Mouse (Mus musculus): ENCODE results near the gene Gchfr. TPM values are rescaled to one million over a fixed set of nuclear protein-coding genes. Genes with fewer than 3 reads are reported as not detected.

Gene Gchfr
- total RNA-seq, 2 experiments from 2014 or later, result 13.1 to 14.1 TPM

DNA sequence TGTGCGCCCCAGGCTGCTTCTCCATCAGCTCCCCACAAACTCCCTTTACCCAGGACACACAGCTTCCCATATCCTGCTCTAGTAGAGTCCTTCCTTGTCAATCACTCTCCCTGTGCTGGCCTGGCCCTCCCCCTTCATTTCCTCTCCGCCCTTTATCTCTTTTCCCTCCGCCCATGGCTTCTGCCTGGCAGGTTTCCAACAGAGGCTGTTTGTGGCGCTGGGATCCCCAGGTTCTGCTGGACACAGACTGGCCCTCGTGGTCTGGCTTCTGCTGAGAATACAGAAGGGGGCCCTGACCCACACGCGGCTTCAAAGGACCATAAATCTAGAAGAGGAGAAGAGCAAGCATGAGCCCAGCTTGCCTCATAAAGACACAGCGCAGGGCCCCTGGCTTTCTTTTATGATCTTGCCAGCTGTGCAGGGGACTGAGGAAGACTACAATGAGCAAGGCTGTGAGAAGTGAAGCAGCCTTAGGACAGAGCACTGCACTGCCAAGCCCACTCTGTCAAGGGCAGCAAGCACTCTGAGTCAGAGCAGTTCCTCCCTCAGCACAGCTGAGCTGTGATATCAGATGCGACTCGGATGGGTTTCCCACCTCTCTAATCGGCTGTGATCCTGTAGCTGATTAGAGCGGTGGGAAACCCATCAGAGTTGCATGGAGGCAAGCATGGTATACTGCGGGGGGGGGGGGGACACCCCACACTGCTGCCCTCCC is 5.4 kb downstream of the Gchfr start:
- peak; percentile 83 to 85 for DNase-seq

DNA sequence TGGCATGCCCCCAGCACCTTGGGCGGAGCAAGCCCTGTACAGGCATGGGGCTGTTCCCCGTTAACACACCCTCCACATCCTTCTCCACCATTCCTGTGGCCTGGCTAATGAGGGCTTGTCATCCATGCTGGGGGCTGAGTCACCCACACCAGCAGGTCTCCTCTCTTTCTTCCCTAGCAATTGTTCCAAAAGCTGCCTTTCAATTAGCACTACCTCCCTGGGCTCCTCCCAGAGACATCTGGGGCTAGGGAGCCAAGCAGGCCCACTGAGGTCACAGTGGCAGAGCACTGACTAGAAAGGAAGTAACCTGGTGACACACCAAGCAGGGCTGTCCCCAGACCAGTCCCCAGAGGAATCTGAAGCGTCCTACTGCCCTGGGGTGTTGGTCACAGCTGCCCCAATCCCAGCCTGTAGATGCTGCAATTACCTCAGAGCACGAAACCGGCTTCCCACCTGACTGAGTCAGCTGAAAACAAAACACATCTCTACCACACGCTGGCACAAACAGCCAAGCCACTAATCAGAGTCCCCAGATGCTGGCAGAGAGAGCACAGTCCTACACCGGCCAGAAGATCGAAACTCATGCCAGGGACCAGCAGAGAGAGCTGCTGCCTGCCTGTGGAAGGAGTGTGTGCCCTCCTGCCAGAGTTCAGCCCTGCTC is 6.5 kb downstream of the Gchfr start, which contains the start of gene Gm14137:
Gm14137 (plus strand) TSS at position 519 of the 661 bp plus-strand sequence.
- DNase-seq, result peak in 1 of 2 experiments; percentile 28

DNA sequence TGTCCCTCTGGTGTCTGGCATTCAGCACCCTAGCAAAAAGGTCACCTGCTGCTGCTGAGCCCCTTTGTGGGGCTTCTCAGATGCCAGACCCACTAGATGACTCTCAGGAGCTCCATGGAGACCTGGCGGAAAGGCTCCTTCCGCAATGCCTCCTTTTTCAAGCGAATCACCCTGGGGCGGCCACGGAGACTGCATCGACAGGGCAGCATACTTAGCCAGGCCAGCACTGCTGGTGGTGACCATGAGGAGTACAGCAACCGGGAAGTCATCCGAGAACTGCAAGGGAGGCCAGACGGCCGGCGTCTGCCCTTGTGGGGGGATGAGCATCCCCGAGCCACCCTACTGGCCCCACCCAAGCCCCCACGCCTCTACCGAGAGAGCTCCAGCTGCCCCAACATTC is 7.3 kb downstream of the Gchfr start:
- no peak for DNase-seq

DNA sequence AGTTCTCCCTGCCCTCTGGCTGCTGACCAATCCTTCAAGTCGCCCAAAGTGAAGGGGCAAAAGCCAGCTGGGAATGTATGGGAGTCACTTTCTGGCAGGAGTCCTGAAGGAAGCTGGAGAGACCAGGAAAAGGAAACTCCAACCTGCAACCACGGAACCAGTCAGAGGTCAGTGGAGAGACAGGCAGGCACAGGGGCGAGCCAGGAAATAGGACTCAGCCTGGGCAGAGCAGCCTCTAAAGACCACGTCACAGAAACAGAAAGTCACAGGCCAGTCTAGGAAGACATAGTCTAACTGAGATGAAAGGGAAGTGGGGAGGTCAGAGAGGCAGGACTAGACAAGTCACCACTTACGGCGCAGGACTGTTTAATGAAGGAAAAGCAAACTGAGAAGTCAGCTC is 8.0 kb downstream of the Gchfr start:
- no peak for DNase-seq

DNA sequence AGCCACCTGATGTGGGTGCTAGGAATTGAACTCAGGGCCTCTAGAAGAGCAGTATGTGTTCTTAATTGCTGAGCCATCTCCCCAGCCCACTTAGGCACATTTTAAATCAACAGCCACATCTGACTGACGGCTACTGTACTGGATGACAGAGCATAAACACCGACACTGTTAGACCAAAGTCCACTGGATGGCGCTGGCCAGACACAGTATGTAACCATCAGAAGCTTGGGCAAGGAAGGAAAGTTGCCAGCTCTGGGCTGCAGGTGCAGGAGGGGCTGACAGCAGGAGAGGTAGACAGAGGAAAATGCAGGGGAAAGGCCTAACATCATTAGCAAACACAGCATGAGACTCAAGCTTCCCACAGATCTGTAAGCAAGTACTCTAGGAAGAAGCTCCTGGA is 9.2 kb downstream of the Gchfr start:
- DNase-seq, result no peak

DNA sequence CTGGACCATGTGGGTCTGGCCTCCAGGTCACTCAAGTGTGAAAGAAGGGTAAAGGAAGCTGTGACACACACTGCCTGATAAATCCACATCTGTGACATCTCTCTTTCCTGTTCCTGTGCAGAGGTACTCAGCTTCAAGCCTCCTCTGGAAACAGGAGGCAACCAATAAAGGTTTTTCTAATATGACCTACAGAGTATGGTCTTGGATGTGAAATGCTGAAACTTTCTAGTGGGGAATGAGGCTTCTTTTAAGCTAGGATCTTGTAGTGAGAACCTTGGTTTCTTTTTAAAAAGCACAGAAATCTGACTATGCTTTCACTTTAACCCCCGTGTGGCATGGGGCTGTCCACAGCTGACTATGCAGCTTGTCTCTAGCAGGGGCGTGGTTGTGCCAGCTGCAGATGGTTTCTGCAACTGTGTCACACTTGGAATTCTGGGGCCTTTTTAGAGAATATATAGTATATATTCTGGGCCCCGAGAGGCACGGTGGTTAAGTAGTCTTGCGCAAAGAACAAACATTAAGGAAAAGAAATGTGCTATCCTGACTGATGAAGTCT is 9.9 kb downstream of the Gchfr start:
- no peak for DNase-seq

DNA sequence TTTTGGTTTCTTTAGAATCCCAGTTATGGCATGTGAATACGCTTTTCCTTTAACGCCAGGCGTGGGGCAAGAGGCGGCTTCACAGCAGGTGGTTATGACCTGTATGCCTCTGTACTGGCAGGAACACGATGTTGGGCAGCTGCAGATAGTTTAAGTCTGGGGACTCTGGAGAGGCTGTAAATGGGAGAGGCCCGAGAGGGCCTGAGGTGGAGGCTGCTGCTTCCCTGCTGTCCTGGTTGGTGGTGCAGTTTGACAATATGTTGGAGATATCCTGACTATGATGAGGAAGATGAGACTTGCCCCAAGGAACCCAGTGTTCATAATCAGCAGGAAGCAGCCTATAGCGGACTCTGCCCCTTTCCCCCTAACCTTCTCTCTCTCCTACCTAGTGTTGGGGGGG is 15.3 kb downstream of the Gchfr start:
- no peak for DNase-seq

DNA sequence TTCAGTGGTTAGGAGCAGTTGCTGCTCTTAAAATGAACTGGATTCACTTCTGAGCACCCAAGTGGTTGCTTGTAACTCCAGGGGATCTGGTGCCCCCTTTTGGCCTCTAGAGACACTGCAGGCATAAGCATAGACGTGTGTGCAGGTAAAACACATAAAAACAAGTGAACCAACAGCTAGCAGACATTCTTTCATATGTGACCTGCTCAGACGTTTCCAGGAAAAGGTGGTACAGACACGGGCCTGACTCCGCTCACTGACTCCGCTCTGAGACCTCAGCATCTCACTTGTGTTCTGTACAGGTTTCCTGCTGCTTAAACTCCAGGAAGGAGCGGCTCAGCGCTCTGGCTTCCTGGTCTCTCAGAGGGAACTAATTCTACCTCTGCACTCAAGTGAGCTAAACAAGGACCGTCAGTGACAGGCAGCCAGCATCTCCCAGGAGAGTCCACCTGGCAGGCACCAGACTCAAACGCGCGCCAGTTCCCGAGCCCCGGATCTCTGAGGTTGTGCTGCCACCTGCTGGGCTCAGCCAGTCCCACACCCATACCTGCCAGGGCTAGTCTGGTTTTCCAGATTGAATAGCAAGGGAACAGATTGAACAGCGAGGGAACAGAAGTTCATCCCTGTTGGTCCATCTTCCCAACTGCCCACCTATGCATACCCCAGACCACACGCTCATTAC is 21.6 kb downstream of the Gchfr start:
- DNase-seq, result peak; percentile 82 to 95

DNA sequence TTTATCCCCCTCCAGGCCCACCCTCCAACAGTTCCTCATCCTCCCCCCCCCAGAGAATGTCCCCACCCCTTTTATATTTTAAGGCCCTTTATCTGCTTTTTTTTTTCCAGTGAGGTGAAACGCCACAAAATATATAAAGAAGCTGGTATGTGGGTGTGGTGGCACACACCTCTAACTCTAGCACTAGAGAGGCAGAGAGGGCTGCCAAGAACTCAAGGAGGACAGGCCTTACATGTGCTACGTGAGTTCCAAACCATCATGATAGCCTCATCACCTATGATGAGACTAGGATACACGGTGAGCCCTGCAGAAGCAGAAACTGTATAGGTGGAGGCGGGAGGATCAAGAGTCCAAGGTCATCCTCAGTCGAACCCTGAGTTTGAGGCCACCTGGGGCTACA is 23.4 kb downstream of the Gchfr start:
- DNase-seq, result no peak

DNA sequence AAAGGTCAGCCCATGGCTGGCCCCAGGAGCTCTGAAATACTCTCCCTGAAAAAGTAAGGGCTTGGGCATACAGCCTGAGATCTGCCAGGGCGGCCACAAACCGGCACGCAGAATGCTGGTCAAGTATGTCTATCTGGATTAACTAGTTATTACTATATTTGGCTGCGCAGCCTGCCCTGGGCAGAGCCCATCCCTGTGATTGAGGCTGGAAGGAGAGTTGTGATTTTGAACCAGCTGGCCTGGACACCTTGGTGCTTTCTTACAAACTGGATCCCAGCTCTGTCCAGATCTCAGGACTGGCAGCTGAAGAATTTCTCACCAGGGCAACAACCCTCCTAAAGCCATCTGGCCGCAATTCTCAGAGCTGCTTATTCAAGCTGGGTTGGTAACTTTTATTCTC is 26.6 kb downstream of the Gchfr start:
- DNase-seq, result peak; percentile 25 to 44

DNA sequence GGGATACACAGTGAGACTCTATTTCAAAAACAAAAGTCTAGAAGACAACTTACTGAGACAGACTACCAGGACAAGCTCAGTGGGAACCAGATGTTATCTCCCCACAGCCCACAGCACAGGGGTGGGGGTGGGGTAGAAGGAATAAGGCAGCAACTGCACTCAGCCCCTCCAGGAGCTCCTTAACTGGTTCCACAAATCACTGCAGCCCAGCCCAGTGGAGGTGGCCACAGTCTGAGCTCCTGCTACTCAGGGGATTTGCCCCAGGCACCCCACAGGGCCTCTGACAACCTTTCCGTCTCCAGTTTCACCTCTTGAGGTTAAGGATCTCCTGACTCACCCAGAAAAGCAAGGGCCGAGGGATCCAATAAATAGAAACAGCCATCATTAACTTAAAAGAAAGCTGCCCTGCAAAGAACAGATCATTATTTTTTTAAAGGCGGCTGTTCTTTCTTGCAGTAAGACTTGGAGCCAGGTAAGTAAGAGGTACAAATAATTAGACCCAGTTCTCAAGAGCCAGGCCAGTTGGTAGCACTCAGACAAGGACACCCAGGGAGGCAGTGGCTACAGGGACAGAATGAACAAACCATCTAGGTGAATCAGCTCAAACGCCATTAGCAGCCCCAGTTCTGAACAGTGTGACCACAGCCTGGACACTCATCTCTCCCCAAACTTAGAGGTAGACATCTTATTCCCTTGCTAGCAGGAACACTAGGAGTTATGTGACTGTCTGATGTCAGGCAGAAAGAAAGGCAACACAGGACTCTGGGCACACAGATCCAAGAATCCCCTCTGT is 28.9 kb downstream of the Gchfr start:
- DNase-seq, result no peak

DNA sequence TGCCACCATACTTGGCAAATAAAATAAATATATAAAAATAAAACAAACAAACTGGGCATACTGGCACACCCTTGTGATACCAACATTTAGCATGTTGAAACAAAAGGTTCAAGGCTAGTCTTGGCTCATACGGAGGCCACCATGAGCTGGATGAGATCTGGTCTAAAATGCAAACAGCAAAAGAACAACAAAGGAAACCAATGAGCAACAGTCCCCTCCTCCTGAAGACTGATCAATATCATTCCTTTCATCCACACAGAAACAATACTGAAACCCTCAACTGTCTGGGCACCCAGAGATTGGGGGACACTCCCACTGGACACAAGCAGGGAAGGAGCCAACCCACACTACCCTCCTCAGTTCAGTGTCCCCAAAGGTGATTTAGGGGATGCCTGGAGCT is 29.9 kb downstream of the Gchfr start:
- no peak for DNase-seq

DNA sequence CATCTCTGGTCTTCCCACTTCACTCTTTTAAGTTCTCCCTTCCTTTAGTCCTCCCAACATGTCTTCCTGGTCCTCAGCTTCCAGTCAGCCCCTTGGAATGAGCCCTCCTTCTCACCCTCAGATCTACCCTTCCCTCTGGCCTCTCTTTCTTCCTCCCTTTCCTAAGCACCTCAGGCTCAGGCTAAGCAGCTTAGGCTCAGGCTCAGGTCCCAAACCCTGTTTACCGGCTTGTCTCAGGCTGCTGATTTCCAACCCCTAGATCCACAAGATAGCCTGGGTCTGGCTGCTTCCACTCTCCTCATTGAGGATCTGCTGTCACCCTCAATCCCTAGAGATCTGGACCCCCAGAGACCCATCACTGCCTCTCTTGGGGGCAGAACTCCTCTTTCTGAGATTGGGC is 30.5 kb downstream of the Gchfr start:
- DNase-seq, result no peak

DNA sequence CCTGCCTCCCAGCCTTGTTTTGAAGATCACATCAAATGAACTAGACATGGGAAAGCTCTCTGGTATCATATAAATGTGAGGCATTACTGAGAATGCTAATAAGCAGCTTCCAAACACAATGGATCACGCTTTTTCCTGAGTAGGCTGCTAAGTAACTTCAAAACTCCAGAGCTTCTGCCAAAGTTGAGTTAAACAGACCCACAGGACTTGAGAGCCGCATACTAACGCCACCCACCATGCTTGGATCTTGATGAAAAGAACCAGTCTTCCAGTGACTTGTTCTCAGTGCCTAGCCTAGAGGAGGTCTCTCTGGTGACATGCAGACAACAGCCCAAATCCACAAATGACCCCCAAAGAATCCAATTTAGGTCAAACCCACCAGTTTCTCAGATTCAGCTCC is 31.4 kb downstream of the Gchfr start:
- no peak for DNase-seq

DNA sequence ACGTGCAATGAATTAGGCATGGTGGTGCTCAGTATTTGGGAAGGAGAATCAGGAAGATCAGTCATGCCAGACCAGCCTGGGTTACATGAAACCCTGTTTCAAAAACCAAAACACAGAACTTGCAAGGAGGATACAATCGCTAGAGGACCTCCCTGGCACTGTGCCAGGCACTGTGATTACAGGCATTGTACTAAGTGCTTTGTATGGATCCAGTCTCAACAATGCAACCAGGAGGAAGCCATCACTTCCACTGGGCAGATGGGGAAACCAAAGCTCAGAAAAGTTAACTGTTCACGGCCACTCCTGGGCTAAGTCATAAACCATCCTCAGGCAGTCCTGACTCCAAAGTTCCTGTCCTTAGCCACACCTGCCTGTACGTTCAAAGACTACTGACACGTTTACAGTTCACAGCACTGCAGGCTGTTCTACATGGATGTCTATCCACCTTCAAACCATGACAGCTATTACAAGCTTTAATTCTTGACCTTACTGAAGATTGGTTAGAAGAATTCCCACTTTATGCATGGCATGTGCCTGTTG is 35.4 kb downstream of the Gchfr start:
- peak; percentile 41 to 48 for DNase-seq

DNA sequence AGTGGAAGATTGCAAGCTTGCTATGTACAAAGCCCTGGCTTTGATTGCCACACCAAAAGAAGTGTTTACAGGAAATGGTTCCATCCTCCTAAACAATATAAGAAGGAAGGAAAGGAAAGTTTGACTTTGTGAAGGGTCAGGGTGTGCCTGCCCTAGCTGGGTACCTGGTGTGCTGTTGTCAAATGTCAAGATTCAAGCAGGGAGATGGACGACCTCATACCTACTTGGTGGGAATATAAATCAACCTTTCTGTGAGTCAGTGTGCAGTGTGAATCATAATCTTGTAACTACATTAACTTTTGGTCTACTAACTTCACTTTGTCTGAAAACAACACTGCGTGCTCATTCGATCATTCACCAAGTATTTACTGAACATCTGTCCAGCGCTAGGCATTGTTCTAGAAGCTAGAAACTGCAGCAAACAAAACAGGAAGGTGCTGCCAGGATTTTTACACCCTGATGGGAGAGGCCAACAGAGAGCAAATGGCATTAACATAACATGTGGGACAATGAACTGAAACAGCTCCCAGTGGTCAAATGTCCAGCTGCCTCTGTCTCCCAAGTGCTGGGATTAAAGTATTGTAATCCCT is 36.4 kb downstream of the Gchfr start:
- peak in 1 of 2 experiments; percentile 35 for DNase-seq

DNA sequence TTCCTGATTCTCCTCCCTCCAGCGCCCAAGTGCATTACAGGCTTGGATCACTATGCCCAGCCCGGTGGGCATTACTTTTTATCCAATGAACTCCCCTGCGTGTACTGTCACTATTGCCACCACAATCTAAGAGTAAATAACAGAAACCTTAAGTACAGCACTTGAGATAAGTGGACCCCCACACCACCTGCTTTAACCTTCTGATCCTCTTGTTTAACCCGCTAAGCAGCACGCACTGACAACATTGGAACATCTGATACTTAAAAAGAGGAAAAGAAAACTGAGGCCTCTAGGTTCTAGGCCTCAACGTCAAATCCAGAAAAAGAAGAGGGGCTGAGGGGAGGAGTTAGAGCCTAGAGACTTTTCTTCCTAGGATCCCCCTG is 40.4 kb downstream of the Gchfr start:
- DNase-seq, result no peak

DNA sequence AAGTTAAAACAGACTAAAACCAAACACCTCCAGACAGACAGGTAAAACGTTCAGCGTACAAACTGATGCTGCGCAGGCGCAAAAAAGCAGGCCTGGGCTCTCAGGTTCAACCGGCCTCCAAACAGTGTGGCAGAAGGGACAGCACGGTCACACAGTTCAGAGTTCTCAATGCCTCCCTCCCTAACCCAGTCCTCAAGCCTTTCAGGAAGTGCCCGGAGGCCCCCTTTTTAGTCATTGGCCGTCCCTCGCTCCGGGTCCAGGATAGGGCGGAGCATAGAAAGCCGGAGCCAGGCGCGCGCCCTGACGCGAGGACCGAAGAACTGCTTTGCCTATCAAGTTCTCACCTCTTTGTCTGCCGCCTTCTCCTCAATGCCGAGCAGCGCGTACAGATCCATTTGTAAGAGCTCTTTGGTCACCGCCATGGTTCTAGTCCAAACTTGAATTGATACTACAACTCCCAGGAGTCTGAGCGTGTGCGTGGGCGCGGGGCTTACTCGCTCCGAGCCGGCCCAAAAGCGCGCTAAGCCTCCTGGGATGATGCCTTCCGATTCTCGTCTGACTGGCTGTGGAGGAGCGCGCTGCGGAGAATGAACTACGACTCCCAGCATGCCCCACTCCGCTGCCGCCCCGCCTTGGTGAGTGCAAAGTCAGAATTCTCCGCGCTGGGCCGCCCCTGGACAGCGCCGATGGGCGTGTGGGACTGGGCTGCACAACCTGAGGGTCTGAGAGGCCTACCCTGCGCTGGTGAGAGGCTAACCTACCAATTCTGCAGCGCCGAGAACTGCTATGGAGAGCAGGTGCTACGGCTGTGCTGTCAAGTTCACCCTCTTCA is 41.0 kb downstream of the Gchfr start, which contains the start of the genes Zfyve19 and Dnajc17:
Zfyve19 (plus strand) TSS at position 274 of the 832 bp plus-strand sequence.
Dnajc17 (minus strand) TSS at position 452 of the 832 bp plus-strand sequence.
- DNase-seq, result peak; percentile 96 to 98

DNA sequence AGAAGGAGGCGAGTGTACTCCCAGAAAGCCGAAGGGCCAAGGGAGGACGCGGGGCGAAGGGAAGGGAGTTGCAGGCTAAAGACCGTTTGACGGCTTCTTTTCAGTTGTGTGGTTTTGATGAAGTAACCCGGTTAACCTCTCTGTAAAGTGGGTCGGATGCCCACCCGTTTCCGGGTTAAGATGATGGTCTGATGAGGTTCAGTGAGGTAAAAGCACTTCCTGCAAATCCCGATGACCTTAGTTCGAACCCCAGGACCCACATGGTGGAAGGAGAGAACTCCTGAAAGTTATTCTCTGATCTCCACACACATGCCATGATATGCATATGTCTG is 41.6 kb downstream of the Gchfr start:
- DNase-seq, result no peak
